Comparison of ENCODE assay signal across 19 mouse cellular contexts in the genomic region with DNA sequence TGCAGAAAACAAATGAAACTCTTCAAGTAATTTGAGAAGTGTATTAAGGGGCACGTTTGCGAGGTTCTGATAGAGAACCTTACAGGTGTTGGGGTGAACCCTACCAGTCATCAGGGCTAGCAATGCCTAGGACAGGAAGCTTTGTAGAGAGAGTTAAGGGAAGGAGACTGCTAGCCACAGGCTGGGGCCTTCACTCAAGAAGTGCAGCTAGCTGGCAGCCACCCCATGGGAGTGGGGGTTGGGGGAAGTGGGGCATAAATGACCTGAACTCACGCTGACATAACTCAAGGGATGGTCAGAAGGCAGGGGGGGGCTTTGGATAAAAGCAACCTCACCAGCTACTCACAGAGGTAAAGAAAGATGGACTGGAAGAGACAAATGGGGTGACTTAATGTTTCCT.
DNase-seq lines count a peak whose midpoint lies in the region; ATAC-seq and TF ChIP-seq lines count a peak whose summit lies in the region.
"Had no signal": no experiment of that assay in that cellular context is flagged by ENCODE, and none has a peak within 500 bp of the region (broad histone marks: within the 10 kb centered on the region; RNA-seq: fewer than 3 reads in every experiment).

No protein-coding gene starts in this region.

- no peak overlapping the region for H3K4me2 ChIP-seq in heart, embryonic 11.5 days
- peak overlapping the region; percentile 51; the same call in 1 of the 2 replicates for H3K4me2 ChIP-seq in liver, embryonic 15.5 days
- H3K4me2 ChIP-seq: midbrain, embryonic 12.5 days had no signal

- H3K9ac ChIP-seq in heart, embryonic 11.5 days (ENCODE audit: low read depth, low read length), result no peak overlapping the region
- H3K9ac ChIP-seq in liver, embryonic 15.5 days, result peak overlapping the region; percentile 37
- H3K9ac ChIP-seq: midbrain, embryonic 12.5 days had no signal

- H3K4me1 ChIP-seq in heart, embryonic 11.5 days (ENCODE audit: control insufficient read depth, insufficient read depth, low read length), result peaks cover 4% of the 10 kb centered on the region
- peaks cover 14% of the 10 kb centered on the region for H3K4me1 ChIP-seq in bone marrow, adult 2 months (ENCODE audit: control insufficient read depth, insufficient read depth, low read length)
- H3K4me1 ChIP-seq in liver, embryonic 15.5 days (replicated peaks), result peaks cover 79% of the 10 kb centered on the region
- H3K4me1 ChIP-seq: midbrain, embryonic 12.5 days had no signal

- H3K36me3 ChIP-seq in heart, embryonic 11.5 days (ENCODE audit: control insufficient read depth, insufficient read depth, low read length), result no peaks in the 10 kb centered on the region
- H3K36me3 ChIP-seq in liver, embryonic 15.5 days (replicated peaks), result no peaks in the 10 kb centered on the region
- H3K36me3 ChIP-seq: midbrain, embryonic 12.5 days had no signal

- TF ChIP-seq CTCF in bone marrow, adult 2 months (IDR thresholded peaks at IDR 0.05; ENCODE audit: control insufficient read depth, insufficient read depth, low read length), result no peak
- no peak for TF ChIP-seq CTCF in left cerebral cortex, adult 2 months (IDR thresholded peaks at IDR 0.05)

- intact Hi-C loops in heart, postnatal 36 days (cut with DNase I), result no loop called here
- intact Hi-C loops in left cerebral cortex, adult 2 months (cut with DNase I), result no loop called here

- TF ChIP-seq POLR2A in bone marrow, adult 2 months (IDR thresholded peaks at IDR 0.05; ENCODE audit: borderline replicate concordance, control insufficient read depth, low read depth, low read length), result no peak

- WGBS in heart, embryonic 11.5 days (ENCODE audit: insufficient replicate concordance), result 62% methylated on average over 3 of the region's 3 CpGs
- 25% methylated on average over 3 of the region's 3 CpGs for WGBS in bone marrow, adult 2 months
- WGBS in liver, embryonic 15.5 days (ENCODE audit: insufficient replicate concordance), result 28% methylated on average over 3 of the region's 3 CpGs

- no peaks in the 10 kb centered on the region for H3K9me3 ChIP-seq in heart, embryonic 11.5 days (replicated peaks; ENCODE audit: control insufficient read depth, low read length)
- H3K9me3 ChIP-seq in liver, embryonic 15.5 days (replicated peaks), result no peaks in the 10 kb centered on the region
- H3K9me3 ChIP-seq: midbrain, embryonic 12.5 days had no signal

- H3K27ac ChIP-seq in heart, embryonic 11.5 days (ENCODE audit: low read depth, low read length), result peak overlapping the region; percentile 55; the same call in 1 of the 2 replicates
- peak overlapping the region; percentile 62 for H3K27ac ChIP-seq in bone marrow, adult 2 months (ENCODE audit: control insufficient read depth, insufficient read depth, low read depth, low read length, poor library complexity)
- H3K27ac ChIP-seq in liver, embryonic 15.5 days (replicated peaks), result peak overlapping the region; percentile 87
- H3K27ac ChIP-seq in left cerebral cortex, adult 2 months, result no peak overlapping the region
- H3K27ac ChIP-seq: midbrain, embryonic 12.5 days had no signal

- ATAC-seq in heart, embryonic 11.5 days (replicated peaks; ENCODE audit: insufficient number of reproducible peaks, low FRiP score, low TSS enrichment), result no peak
- peak; percentile 10 for ATAC-seq in erythroblast, adult 5-6 weeks (replicated peaks; ENCODE audit: low FRiP score, poor library complexity, severe bottlenecking)
- peak; percentile 34 for ATAC-seq in liver, embryonic 15.5 days (ENCODE audit: insufficient read depth)
- ATAC-seq: Patski had no signal

- H3K27me3 ChIP-seq in heart, embryonic 11.5 days (ENCODE audit: control insufficient read depth, insufficient read depth, low read length), result no peaks in the 10 kb centered on the region
- no peaks in the 10 kb centered on the region for H3K27me3 ChIP-seq in liver, embryonic 15.5 days
- H3K27me3 ChIP-seq: midbrain, embryonic 12.5 days; Patski had no signal

- DNase-seq in heart, postnatal 36 days, result no peak
- no peak for DNase-seq in left cerebral cortex, adult 2 months (ENCODE audit: extremely low spot score in 1 of 2, low spot score in 2 of 2)
- no peak for DNase-seq in thymus, postnatal 36 days
- no peak for DNase-seq in left cerebral cortex, adult 9 months (ENCODE audit: low spot score in 2 of 2)
- DNase-seq: adrenal gland, postnatal 25 days; cerebellum, adult 9-11 months; gastrocnemius, postnatal 14 days; heart, postnatal 4 days; kidney, adult 8-10 months; kidney, postnatal 36 days; lung, adult 18-20 months; right cerebral cortex, postnatal 14 days; thymus, postnatal 4 days had no signal

- H3K4me3 ChIP-seq in heart, embryonic 11.5 days (ENCODE audit: low read depth, low read length), result no peak overlapping the region
- no peak overlapping the region for H3K4me3 ChIP-seq in bone marrow, adult 2 months (replicated peaks; ENCODE audit: control insufficient read depth, low read depth, low read length)
- no peak overlapping the region for H3K4me3 ChIP-seq in liver, embryonic 15.5 days (replicated peaks)
- H3K4me3 ChIP-seq in left cerebral cortex, adult 2 months, result no peak overlapping the region
- H3K4me3 ChIP-seq: midbrain, embryonic 12.5 days had no signal
